Mouse (Mus musculus): ENCODE measurements around the gene Nlrc4. TPM values are rescaled to one million over a fixed set of nuclear protein-coding genes. Genes with fewer than 3 reads are reported as not detected.
"Not testable (repeated sequence)": the region's sequence is repeated elsewhere in the genome, so short reads cannot be mapped to it uniquely, and the experiment has no call there.

The Nlrc4 gene
- total RNA-seq (2021), result under 1 TPM; 0.10 TPM

- no peak for DNase-seq
Observed at GRCm38 (mm10) chr17:74458711-74459408, at the start of gene Nlrc4. Nlrc4 (minus strand) TSS chr17:74459142.

DNA sequence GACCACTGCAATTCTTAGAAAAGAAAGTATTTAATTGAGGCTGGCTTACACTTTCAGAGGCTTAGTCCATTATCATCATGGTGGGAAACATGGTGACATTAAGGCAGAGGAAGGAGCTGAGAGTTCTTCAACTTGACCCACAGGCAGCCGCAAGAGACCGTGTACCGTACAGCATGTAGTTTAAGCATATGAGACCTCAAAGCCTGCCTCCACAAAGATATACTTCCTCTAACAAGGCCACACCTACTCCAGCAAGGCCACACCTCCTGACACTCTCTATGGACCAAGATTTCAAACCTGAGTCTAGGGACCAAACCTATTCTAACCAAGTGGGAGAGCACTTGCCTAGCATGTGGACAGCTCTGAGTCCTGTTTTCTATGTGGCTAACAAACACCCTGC, 49.7 kb upstream of the Nlrc4 start:
- DNase-seq, result no peak

- DNase-seq, result no peak
Observed at GRCm38 (mm10) chr17:74507934-74508333, 49.0 kb upstream of the Nlrc4 start.

- DNase-seq, result no peak
Observed at GRCm38 (mm10) chr17:74501085-74501484, 42.1 kb upstream of the Nlrc4 start.

DNA sequence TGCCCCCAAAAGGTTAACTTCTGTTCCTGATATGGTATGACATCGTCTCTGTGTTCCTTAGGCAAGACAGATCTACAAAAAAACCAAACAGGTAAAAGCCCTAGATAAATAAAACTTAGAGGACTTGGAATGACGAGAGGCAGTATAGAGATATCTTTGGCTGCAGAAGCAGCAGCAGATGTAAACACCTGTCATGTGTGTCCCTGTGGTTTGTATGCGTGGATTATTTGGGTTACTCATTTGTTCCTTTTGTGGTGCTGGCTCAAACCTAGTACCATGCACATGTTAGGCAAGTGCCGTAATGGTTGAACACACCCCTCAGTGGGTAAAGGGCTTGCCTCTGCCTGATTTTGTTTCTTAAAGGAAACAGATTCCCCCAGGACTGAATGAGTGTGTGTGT, 41.3 kb upstream of the Nlrc4 start:
- DNase-seq, result no peak

DNA sequence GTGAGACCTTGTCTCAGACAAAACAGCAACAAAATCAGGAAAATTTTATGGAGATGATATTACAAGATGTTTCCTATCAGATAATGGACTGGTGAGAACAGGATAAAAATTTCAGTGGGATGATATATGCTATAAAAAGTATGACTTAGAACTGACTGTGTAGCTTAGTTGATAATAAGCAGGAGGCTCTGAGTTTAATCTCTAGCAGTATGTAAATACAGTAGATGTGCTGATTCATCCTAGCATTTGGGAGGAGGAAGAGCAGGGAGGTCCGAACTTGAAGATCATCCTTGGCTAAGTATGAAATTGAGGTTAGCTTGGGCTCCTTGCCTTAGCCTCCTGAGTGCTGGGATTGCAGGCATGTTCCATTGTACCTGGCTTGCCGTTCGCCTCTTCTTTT, 32.6 kb upstream of the Nlrc4 start:
- DNase-seq, result no peak

GRCm38 (mm10) chr17:74489901-74490220, 30.9 kb upstream of the Nlrc4 start:
- no peak for DNase-seq

DNA sequence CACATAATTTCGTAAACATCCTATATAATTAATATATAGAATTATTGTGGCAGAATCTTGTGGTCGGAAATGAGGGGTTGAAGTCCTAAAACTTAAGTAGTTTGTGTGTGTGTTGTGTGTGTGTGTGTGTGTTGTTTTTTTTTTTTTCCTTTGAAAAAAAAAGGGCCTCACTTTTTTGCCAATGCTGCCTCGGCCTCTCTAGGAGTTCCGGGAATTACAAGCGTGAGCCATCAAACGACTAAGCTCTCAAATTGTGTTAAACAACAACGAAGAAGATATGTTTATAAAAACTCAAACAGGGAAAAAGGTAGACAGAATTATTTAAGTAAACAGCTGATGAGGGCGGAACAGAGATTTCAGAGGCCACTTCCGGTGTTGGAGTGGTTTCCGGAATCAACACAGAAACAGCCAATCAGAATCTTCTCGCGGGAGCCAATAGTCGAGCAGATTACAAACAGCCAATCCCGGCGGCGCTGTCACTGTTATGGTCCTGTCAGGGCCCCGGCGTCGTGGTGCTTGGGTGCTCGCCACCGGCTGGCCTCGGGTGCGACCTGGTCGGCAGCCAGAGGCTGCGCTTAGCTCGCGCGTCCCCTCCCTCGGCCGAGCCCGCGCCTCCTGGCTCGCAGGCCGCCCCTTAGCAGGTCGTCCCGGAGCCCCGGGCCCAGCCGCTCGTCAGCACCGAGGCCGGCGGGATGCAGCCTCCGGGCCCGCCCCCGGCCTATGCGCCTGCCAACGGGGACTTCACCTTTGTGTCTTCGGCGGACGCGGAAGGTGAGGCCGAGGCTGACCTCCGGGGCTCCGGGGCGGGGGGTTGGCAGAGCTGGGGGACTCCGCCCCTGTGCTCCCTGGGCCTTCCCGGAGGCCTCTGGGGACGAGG, 30.3 kb upstream of the Nlrc4 start, which contains the start of gene Yipf4:
Gene Yipf4 (plus strand): TSS at position 470 of the 877 bp plus-strand sequence.
- peak; percentile 95 to 97 for DNase-seq

DNA sequence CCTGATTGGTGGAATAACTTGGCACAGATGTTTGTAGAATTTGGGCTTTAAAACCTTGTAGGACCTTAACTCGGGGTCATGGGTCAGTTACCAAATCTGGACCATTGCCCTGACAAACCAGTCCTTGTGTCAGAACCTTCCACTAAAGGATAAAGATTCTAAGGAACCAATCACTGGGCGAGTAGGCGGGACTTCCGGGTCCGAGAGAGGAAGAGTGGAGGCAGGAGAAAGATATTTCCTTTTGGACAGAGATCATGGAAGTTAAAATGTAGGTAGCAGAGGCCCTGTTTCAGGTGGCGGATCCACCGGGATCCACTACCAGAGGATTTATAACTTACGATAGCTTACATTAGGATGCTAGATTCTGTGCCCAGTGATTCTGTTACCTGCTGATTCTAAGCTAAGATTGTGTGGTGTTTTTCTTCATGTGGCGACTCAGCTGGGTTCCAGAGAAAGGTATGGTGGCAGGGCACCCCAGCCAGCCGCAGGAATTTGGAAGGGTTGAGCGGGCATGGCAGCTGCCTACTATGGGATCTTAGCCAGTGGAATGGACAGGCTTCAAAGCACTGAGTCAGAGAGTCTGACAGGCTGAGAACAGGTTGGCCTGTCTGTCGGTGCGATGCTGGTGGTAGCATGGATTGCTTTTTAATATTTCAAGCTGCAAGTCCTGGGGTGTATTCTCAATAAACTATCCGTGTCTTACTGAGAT, 21.6 kb upstream of the Nlrc4 start:
- no peak for DNase-seq

DNA sequence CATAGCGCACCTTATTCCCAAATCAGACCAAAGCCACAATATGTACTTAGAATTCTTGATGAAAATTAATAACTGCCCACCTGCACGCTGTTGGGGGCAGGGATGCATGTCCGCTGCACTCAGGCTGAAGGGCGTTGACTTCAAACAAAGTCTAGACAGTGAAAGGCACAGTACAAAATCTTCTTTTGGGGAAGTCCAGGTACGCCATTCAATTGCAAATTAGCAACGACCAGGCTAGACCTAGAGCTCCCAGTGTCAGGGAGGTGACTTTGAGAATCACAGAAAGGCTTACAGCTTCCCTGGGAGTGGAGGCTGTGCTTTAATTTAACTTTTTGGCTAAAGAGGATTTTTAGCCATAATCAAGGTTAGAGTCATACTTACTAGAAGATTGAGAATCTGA, 11.2 kb upstream of the Nlrc4 start:
- not testable (repeated sequence) for DNase-seq

GRCm38 (mm10) chr17:74467981-74468380, 9.0 kb upstream of the Nlrc4 start:
- not testable (repeated sequence) for DNase-seq

- no peak for DNase-seq
Observed at GRCm38 (mm10) chr17:74463510-74463909, 4.6 kb upstream of the Nlrc4 start.

DNA sequence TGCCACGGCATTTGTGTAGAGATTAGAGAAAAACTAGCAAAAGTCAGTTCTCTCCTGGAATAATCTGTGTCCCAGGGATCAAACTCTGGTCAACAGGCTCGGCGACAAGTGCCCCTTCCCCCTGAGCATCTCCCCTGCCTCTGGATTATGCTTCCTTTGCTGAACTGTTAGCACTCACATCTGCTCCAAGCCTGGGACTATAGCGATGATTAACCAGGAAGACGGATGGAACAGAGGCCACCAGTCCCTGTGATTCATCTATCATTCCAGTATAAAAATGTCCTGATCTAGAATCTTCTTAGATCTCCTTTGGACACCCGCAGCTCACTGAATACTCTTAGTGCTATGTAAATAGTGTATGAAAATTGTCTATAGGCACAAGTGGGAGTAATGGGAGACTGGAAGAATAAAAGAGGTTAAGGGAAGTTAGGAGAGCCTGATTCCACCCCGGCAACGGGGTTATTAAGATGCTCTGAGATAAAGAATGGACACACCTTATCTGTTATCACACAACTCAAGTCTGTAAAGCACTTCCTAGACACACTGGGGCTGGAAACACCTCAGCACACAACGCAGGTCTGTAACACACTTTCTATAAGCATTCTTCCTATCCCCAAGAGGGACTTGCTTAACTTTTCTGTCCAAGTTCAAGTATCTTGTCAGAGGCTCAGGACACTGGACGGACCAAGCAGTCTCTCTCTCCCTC, 817 bp downstream of the Nlrc4 start:
- no peak for DNase-seq

- no peak for DNase-seq
Observed at GRCm38 (mm10) chr17:74456825-74457224, 2.1 kb downstream of the Nlrc4 start.

- DNase-seq, result no peak
Observed at GRCm38 (mm10) chr17:74455426-74455825, 3.5 kb downstream of the Nlrc4 start.

- DNase-seq, result no peak
Observed at GRCm38 (mm10) chr17:74454660-74455059, 4.3 kb downstream of the Nlrc4 start.

GRCm38 (mm10) chr17:74453928-74454327, 5.0 kb downstream of the Nlrc4 start:
- DNase-seq, result no peak

GRCm38 (mm10) chr17:74449776-74450175, 9.2 kb downstream of the Nlrc4 start:
- DNase-seq, result no peak

- DNase-seq, result no peak
Observed at GRCm38 (mm10) chr17:74440486-74440885, 18.5 kb downstream of the Nlrc4 start.

GRCm38 (mm10) chr17:74437762-74438161, 21.2 kb downstream of the Nlrc4 start:
- no peak for DNase-seq

DNA sequence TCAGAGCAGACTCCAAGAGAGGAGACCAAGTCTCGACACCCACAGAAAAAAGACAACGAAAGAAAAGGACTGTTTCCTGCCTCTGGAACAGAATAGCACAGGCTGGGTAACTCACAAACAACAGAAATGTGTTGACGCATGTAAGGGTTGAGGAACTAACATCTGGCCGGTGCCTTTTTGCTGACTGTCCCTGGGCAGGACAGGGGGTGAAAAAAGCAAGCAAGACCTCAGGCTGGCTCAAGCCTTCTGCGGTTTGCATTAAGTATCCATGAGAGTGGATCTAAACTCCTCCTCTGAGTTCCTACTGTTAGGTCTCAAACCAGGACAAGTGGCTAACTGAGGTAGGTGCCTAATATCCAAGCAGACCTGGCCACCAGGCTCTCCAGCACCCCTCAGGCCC, 26.3 kb downstream of the Nlrc4 start:
- DNase-seq, result no peak

DNA sequence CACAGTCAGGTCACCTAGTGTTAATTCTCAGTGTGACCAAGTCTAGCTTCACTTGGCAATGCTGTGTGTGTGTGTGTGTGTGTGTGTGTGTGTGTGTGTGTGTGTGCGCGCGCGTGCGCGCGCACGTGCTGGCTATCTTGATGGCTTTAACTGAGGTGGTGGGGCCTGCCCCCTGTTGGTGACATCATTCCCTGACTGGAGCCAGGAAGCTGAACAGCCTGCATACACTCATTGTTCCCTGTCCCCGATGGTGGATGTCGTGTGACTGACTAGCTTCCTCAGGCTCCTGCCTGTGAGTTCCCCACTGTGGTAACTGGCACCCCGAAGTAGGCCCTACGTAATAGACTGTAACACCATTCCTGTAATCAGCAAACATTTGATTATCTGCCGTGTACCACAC, 27.5 kb downstream of the Nlrc4 start:
- no peak for DNase-seq

DNA sequence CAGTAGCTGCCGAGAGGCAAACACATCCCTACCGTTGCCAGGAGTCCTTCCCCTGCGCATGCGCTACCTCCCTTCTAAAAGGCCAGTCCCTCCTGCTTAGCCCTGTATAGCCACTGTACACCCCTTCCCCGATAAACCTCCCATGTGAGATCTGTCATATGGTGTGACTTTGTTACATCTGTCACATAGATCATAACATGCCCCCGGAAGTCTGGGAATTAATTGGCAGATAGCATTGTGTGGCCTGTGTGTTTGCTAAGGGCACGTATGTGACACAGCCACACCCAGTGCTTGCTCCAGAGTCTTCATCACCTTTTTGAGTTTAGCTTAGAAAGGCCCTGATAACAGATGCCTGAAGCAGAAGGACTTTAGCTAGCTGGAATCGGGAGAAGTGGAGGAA, 28.9 kb downstream of the Nlrc4 start:
- no peak for DNase-seq
